ENCODE assay signal across 8 mouse cellular contexts in genomic region chr8:84180530-84181190, GRCm38 (mm10). TPM values are rescaled to one million over a fixed set of nuclear protein-coding genes. Genes with fewer than 3 reads are reported as not detected.
DNase-seq lines count a peak whose midpoint lies in the region; ATAC-seq lines count a peak whose summit lies in the region.

No protein-coding gene starts in this region.

- H3K27ac ChIP-seq in kidney, embryonic 16.5 days (ENCODE audit: low read length), result peak overlapping the region; percentile 91
- peak overlapping the region; percentile 79 for H3K27ac ChIP-seq in embryonic facial prominence, embryonic 14.5 days (replicated peaks; ENCODE audit: low read depth, low read length)
- peak overlapping the region; percentile 74 for H3K27ac ChIP-seq in hindbrain, embryonic 15.5 days (replicated peaks)
- peak overlapping the region; percentile 4; the same call in 1 of the 2 replicates for H3K27ac ChIP-seq in lung, embryonic 16.5 days (ENCODE audit: low read length)

- peak; percentile 64 for ATAC-seq in kidney, embryonic 16.5 days (ENCODE audit: low FRiP score, low TSS enrichment)
- peak; percentile 78 for ATAC-seq in embryonic facial prominence, embryonic 14.5 days (ENCODE audit: low read depth)
- peak; percentile 40 for ATAC-seq in hindbrain, embryonic 15.5 days (ENCODE audit: low FRiP score, low read depth)
- peak; percentile 69 for ATAC-seq in lung, embryonic 16.5 days (ENCODE audit: low read depth)
- ATAC-seq in activated CD4-positive, CD25-positive, alpha-beta regulatory T cell, adult 4 months, result no peak

- DNase-seq in kidney, adult 8-10 months, result no peak
- DNase-seq in embryonic facial prominence, embryonic 14.5 days (ENCODE audit: low spot score), result peak; percentile 84
- DNase-seq in retina, postnatal 1 day, result peak; percentile 77
- no peak for DNase-seq in urinary bladder, postnatal 36 days (ENCODE audit: low spot score in 2 of 2)

- peak overlapping the region; percentile 20 for H3K4me3 ChIP-seq in kidney, embryonic 16.5 days (ENCODE audit: low read length)
- peak overlapping the region; percentile 29 for H3K4me3 ChIP-seq in embryonic facial prominence, embryonic 14.5 days (ENCODE audit: low read depth, low read length)
- H3K4me3 ChIP-seq in hindbrain, embryonic 15.5 days, result peak overlapping the region; percentile 25
- peak overlapping the region; percentile 11 for H3K4me3 ChIP-seq in lung, embryonic 16.5 days (ENCODE audit: low read length)

- H3K4me1 ChIP-seq in kidney, embryonic 16.5 days (ENCODE audit: insufficient read depth, low read length), result peaks cover 71% of the 10 kb centered on the region
- H3K4me1 ChIP-seq in embryonic facial prominence, embryonic 14.5 days (ENCODE audit: control insufficient read depth, insufficient read depth, low read length), result peaks cover 40% of the 10 kb centered on the region
- peaks cover 66% of the 10 kb centered on the region for H3K4me1 ChIP-seq in hindbrain, embryonic 15.5 days (replicated peaks)
- H3K4me1 ChIP-seq in lung, embryonic 16.5 days (replicated peaks; ENCODE audit: control insufficient read depth, insufficient read depth, low read length), result peaks cover 28% of the 10 kb centered on the region

- WGBS in kidney, embryonic 16.5 days, result 2% methylated on average over 16 of the region's 16 CpGs
- 2% methylated on average over 16 of the region's 16 CpGs for WGBS in embryonic facial prominence, embryonic 14.5 days
- WGBS in hindbrain, embryonic 15.5 days, result 1% methylated on average over 16 of the region's 16 CpGs
- 2% methylated on average over 16 of the region's 16 CpGs for WGBS in lung, embryonic 16.5 days

- peak overlapping the region; percentile 69 for H3K9ac ChIP-seq in kidney, embryonic 16.5 days (replicated peaks; ENCODE audit: low read length)
- peak overlapping the region; percentile 56 for H3K9ac ChIP-seq in embryonic facial prominence, embryonic 14.5 days (ENCODE audit: low read depth, low read length)
- H3K9ac ChIP-seq in hindbrain, embryonic 15.5 days, result peak overlapping the region; percentile 54
- H3K9ac ChIP-seq in lung, embryonic 16.5 days (ENCODE audit: low read length), result peak overlapping the region; percentile 54

- no peaks in the 10 kb centered on the region for H3K27me3 ChIP-seq in kidney, embryonic 16.5 days (ENCODE audit: insufficient read depth, low read length)
- no peaks in the 10 kb centered on the region for H3K27me3 ChIP-seq in embryonic facial prominence, embryonic 14.5 days (replicated peaks; ENCODE audit: control insufficient read depth, insufficient read depth, low read length)
- no peaks in the 10 kb centered on the region for H3K27me3 ChIP-seq in hindbrain, embryonic 15.5 days
- H3K27me3 ChIP-seq in lung, embryonic 16.5 days (ENCODE audit: control insufficient read depth, insufficient read depth, low read depth, low read length), result no peaks in the 10 kb centered on the region

- H3K4me2 ChIP-seq in kidney, embryonic 16.5 days (replicated peaks; ENCODE audit: low read depth, low read length), result peak overlapping the region; percentile 54
- H3K4me2 ChIP-seq in embryonic facial prominence, embryonic 14.5 days (ENCODE audit: low read depth, low read length), result peak overlapping the region; percentile 55
- peak overlapping the region; percentile 78 for H3K4me2 ChIP-seq in hindbrain, embryonic 15.5 days
- peak overlapping the region; percentile 42 for H3K4me2 ChIP-seq in lung, embryonic 16.5 days (ENCODE audit: low read depth, low read length)

- 0 out of 2 replicates have a peak, but pooled peaks cover 3% of the 10 kb centered on the region for H3K36me3 ChIP-seq in kidney, embryonic 16.5 days (ENCODE audit: insufficient read depth, low read length)
- H3K36me3 ChIP-seq in embryonic facial prominence, embryonic 14.5 days (ENCODE audit: control insufficient read depth, insufficient read depth, low read length), result no peaks in the 10 kb centered on the region; the same call in 1 of the 2 replicates
- peaks cover 5% of the 10 kb centered on the region; the same call in 1 of the 2 replicates for H3K36me3 ChIP-seq in hindbrain, embryonic 15.5 days
- H3K36me3 ChIP-seq in lung, embryonic 16.5 days (ENCODE audit: control insufficient read depth, insufficient read depth, low read length), result no peaks in the 10 kb centered on the region

- H3K9me3 ChIP-seq in kidney, embryonic 16.5 days (ENCODE audit: low read length), result no peaks in the 10 kb centered on the region
- no peaks in the 10 kb centered on the region for H3K9me3 ChIP-seq in embryonic facial prominence, embryonic 14.5 days (ENCODE audit: control insufficient read depth, low read length)
- no peaks in the 10 kb centered on the region for H3K9me3 ChIP-seq in hindbrain, embryonic 15.5 days
- peaks cover 2% of the 10 kb centered on the region; the same call in 1 of the 2 replicates for H3K9me3 ChIP-seq in lung, embryonic 16.5 days (ENCODE audit: control insufficient read depth, low read length)

RNA-seq across cellular contexts. Expression of gene Nanos3, which starts 4.4 kb away (rescaled TPM):
- polyA plus RNA-seq in kidney, embryonic 16.5 days (2015; fragmentation: Nextera tagmentation; extraction: Ambion mirVana), result 2.6 and 3.1 TPM in 2 replicates
- polyA plus RNA-seq in embryonic facial prominence, embryonic 14.5 days (2014; fragmentation: Nextera tagmentation; extraction: Ambion mirVana), result 3.0 and 4.5 TPM in 2 replicates
- polyA plus RNA-seq in hindbrain, embryonic 15.5 days (2015; fragmentation: Nextera tagmentation; extraction: Ambion mirVana), result 8.0 and 8.7 TPM in 2 replicates
- 1.2 and 3.5 TPM in 2 replicates for polyA plus RNA-seq in lung, embryonic 16.5 days (2015; fragmentation: Nextera tagmentation; extraction: Ambion mirVana)
- 1 to 10 TPM in 1 of 2 experiments, not detected in 1; 1.1 TPM for polyA plus RNA-seq in activated CD4-positive, CD25-positive, alpha-beta regulatory T cell, adult 4 months (2017; shearing (Covaris generic))

RNA-seq across cellular contexts. Expression of gene 4930432K21Rik, which starts 32.8 kb away (rescaled TPM):
- 1.7 and 1.9 TPM in 2 replicates for polyA plus RNA-seq in kidney, embryonic 16.5 days (2015; fragmentation: Nextera tagmentation; extraction: Ambion mirVana)
- 0.77 and 1.0 TPM in 2 replicates for polyA plus RNA-seq in embryonic facial prominence, embryonic 14.5 days (2014; fragmentation: Nextera tagmentation; extraction: Ambion mirVana)
- polyA plus RNA-seq in hindbrain, embryonic 15.5 days (2015; fragmentation: Nextera tagmentation; extraction: Ambion mirVana), result 2.3 and 2.8 TPM in 2 replicates
- 1.5 and 2.0 TPM in 2 replicates for polyA plus RNA-seq in lung, embryonic 16.5 days (2015; fragmentation: Nextera tagmentation; extraction: Ambion mirVana)
- 1 to 10 TPM in 1 of 2 experiments, under 1 TPM in 1; 0.40 to 1.2 TPM for polyA plus RNA-seq in activated CD4-positive, CD25-positive, alpha-beta regulatory T cell, adult 4 months (2017; shearing (Covaris generic))

RNA-seq across cellular contexts. Expression of gene Cc2d1a, which starts 32.9 kb away (rescaled TPM):
- polyA plus RNA-seq in kidney, embryonic 16.5 days (2015; fragmentation: Nextera tagmentation; extraction: Ambion mirVana), result 29.0 and 31.1 TPM in 2 replicates
- polyA plus RNA-seq in embryonic facial prominence, embryonic 14.5 days (2014; fragmentation: Nextera tagmentation; extraction: Ambion mirVana), result 20.2 and 21.3 TPM in 2 replicates
- 41.5 and 47.1 TPM in 2 replicates for polyA plus RNA-seq in hindbrain, embryonic 15.5 days (2015; fragmentation: Nextera tagmentation; extraction: Ambion mirVana)
- polyA plus RNA-seq in lung, embryonic 16.5 days (2015; fragmentation: Nextera tagmentation; extraction: Ambion mirVana), result 24.2 and 25.9 TPM in 2 replicates
- 10 to 100 TPM; 14.9 to 16.0 TPM for polyA plus RNA-seq in activated CD4-positive, CD25-positive, alpha-beta regulatory T cell, adult 4 months (2017; shearing (Covaris generic))

RNA-seq across cellular contexts. Expression of gene Podnl1, which starts 54.9 kb away (rescaled TPM):
- polyA plus RNA-seq in kidney, embryonic 16.5 days (2015; fragmentation: Nextera tagmentation; extraction: Ambion mirVana), result 0.24 and 0.30 TPM in 2 replicates
- 1.7 and 2.4 TPM in 2 replicates for polyA plus RNA-seq in embryonic facial prominence, embryonic 14.5 days (2014; fragmentation: Nextera tagmentation; extraction: Ambion mirVana)
- 0.35 and 0.44 TPM in 2 replicates for polyA plus RNA-seq in hindbrain, embryonic 15.5 days (2015; fragmentation: Nextera tagmentation; extraction: Ambion mirVana)
- polyA plus RNA-seq in lung, embryonic 16.5 days (2015; fragmentation: Nextera tagmentation; extraction: Ambion mirVana), result 0.34 and 0.41 TPM in 2 replicates
- polyA plus RNA-seq in activated CD4-positive, CD25-positive, alpha-beta regulatory T cell, adult 4 months (2017; shearing (Covaris generic)), result 1 to 10 TPM; 8.2 to 9.0 TPM

RNA-seq across cellular contexts. Expression of gene Zswim4, which starts 56.2 kb away (rescaled TPM):
- polyA plus RNA-seq in kidney, embryonic 16.5 days (2015; fragmentation: Nextera tagmentation; extraction: Ambion mirVana), result 18.3 and 18.5 TPM in 2 replicates
- polyA plus RNA-seq in embryonic facial prominence, embryonic 14.5 days (2014; fragmentation: Nextera tagmentation; extraction: Ambion mirVana), result 11.0 and 12.4 TPM in 2 replicates
- 23.3 and 24.9 TPM in 2 replicates for polyA plus RNA-seq in hindbrain, embryonic 15.5 days (2015; fragmentation: Nextera tagmentation; extraction: Ambion mirVana)
- polyA plus RNA-seq in lung, embryonic 16.5 days (2015; fragmentation: Nextera tagmentation; extraction: Ambion mirVana), result 14.4 and 14.6 TPM in 2 replicates
- 1 to 10 TPM; 3.1 to 5.5 TPM for polyA plus RNA-seq in activated CD4-positive, CD25-positive, alpha-beta regulatory T cell, adult 4 months (2017; shearing (Covaris generic))

Comparison
In these comparisons a context has a peak if more than half of its experiments do, and no peak if none do; other contexts are left out.
1. H3K27ac ChIP-seq: peak in every context shown above with its lines; median percentile 91 in kidney, embryonic 16.5 days; 79 in embryonic facial prominence, embryonic 14.5 days; 74 in hindbrain, embryonic 15.5 days; 4 in lung, embryonic 16.5 days.
2. DNase-seq: peak in embryonic facial prominence, embryonic 14.5 days (single experiment) and retina, postnatal 1 day (single experiment); none in kidney, adult 8-10 months (0 of 2) and urinary bladder, postnatal 36 days (0 of 2).
3. Peak in every context shown above with its lines, with median percentiles within 50 percentile points of each other: H3K4me2 ChIP-seq, H3K4me3 ChIP-seq and H3K9ac ChIP-seq.